Mouse (Mus musculus): ENCODE measurements around the gene Shc3. TPM values are rescaled to one million over a fixed set of nuclear protein-coding genes. Genes with fewer than 3 reads are reported as not detected.
A peak's percentile ranks its signal among the peaks of the same experiment; 100 is the strongest.

The Shc3 gene
- polyA plus RNA-seq, 1 experiment from 2014 or later: 7.2 TPM

DNA sequence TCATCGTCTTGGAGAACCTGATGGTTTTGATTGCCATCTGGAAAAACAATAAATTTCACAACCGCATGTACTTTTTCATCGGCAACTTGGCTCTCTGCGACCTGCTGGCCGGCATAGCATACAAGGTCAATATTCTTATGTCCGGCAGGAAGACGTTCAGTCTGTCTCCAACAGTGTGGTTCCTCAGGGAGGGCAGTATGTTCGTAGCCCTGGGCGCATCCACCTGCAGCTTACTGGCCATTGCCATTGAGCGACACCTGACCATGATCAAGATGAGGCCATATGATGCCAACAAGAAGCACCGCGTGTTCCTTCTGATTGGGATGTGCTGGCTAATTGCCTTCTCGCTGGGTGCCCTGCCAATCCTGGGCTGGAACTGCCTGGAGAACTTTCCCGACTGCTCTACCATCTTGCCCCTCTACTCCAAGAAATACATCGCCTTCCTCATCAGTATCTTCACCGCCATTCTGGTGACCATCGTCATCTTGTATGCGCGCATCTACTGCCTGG lies 150.2 kb downstream of the Shc3 start:
- H3K27ac ChIP-seq: no peak overlapping the region
- ATAC-seq (ENCODE audit: low FRiP score): peak; percentile 47

DNA sequence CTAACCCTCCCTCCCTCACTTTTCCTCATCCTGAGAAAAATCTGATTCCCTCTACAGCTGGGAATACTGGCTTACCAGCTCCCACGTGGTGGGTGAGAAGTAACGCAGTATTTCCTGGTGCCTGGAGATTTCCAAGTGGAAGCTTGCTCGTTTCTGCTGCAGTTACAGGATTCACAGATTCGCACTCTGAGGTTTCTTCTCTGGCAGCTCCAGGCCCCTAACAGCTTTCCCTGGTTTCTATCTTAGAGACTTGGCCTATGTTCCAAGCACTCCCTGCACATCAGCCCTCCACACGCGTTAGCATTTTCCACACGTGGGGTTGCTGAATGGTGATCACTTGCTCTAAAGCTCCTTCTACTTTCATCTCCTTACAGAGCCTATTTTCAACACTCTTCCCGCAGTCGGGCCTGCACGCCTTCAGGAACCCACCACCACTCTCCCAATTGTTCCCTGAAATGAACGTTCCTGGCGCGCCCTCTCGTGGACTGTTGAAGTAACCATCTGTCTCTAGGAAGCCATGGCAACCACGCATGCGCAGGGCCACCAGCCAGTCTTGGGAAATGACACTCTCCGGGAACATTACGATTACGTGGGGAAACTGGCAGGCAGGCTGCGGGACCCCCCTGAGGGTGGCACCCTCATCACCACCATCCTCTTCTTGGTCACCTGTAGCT lies 150.8 kb downstream of the Shc3 start:
- WGBS: 2% methylated on average over 20 of the region's 20 CpGs
- peak; percentile 87 for ATAC-seq (ENCODE audit: low FRiP score)

More for the DNA sequence above, 150.2 kb downstream of the Shc3 start:
- peaks cover 16% of the 10 kb centered on the region for H3K4me1 ChIP-seq (replicated peaks; ENCODE audit: control insufficient read depth, insufficient read depth, low read length)
- peak overlapping the region; percentile 40; the same call in 1 of the 2 replicates for H3K9ac ChIP-seq
- no peaks in the 10 kb centered on the region for H3K27me3 ChIP-seq (ENCODE audit: control insufficient read depth, insufficient read depth, low read length)
- peak overlapping the region; percentile 18; the same call in 1 of the 2 replicates for H3K4me3 ChIP-seq (replicated peaks; ENCODE audit: low read length)
- H3K9me3 ChIP-seq (ENCODE audit: control insufficient read depth, low read length): no peaks in the 10 kb centered on the region
- no peak for DNase-seq (ENCODE audit: low spot score)
- 75% methylated on average over 19 of the region's 19 CpGs for WGBS
- no peaks in the 10 kb centered on the region for H3K36me3 ChIP-seq (replicated peaks; ENCODE audit: control insufficient read depth, insufficient read depth)
- H3K4me2 ChIP-seq (replicated peaks): peak overlapping the region; percentile 45

DNA sequence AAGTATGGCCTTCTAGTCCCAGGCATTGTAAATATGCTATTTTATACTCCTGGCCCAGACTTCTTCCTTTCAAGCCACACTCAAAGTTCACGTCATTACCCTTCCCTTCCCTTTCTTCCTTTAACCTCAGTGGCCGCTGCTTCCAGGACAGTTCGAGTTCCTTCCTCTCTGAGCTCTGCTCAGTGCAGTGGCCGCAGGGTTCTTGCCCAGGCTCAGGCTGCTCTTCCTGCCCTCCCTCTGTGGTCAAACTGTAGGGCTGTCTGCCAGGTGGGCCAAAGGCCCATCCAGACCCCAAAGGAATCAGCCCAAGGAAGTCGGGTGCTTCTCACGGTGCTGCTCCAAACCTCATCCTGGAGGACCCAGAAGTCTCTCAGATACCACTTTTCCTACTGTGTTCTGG lies 151.4 kb downstream of the Shc3 start:
- Histone ChIP-seq H3K36me3 (replicated peaks; ENCODE audit: control insufficient read depth, insufficient read depth) (no peaks in the 10 kb centered on the region), H3K27ac (peak overlapping the region; percentile 77), H3K4me1 (replicated peaks; ENCODE audit: control insufficient read depth, insufficient read depth, low read length) (peaks cover 16% of the 10 kb centered on the region), H3K9me3 (ENCODE audit: control insufficient read depth, low read length) (no peaks in the 10 kb centered on the region), H3K4me3 (replicated peaks; ENCODE audit: low read length) (0 out of 2 replicates have a peak overlapping the region, but pooled peaks have one; percentile 0), H3K27me3 (ENCODE audit: control insufficient read depth, insufficient read depth, low read length) (no peaks in the 10 kb centered on the region), H3K4me2 (replicated peaks) (peak overlapping the region; percentile 45), H3K9ac (peak overlapping the region; percentile 48)
- ATAC-seq (ENCODE audit: low FRiP score): no peak
- 54% methylated on average over 6 of the region's 6 CpGs for WGBS
- DNase-seq (ENCODE audit: low spot score): no peak

More for the DNA sequence above, 150.8 kb downstream of the Shc3 start:
- Histone ChIP-seq H3K36me3 (replicated peaks; ENCODE audit: control insufficient read depth, insufficient read depth) (no peaks in the 10 kb centered on the region), H3K4me2 (replicated peaks) (peak overlapping the region; percentile 45), H3K4me3 (replicated peaks; ENCODE audit: low read length) (peak overlapping the region; percentile 18; the same call in 1 of the 2 replicates), H3K9me3 (ENCODE audit: control insufficient read depth, low read length) (no peaks in the 10 kb centered on the region), H3K27ac (peak overlapping the region; percentile 77), H3K4me1 (replicated peaks; ENCODE audit: control insufficient read depth, insufficient read depth, low read length) (peaks cover 16% of the 10 kb centered on the region), H3K27me3 (ENCODE audit: control insufficient read depth, insufficient read depth, low read length) (no peaks in the 10 kb centered on the region), H3K9ac (peak overlapping the region; percentile 48; the same call in 1 of the 2 replicates)
- peak; percentile 99 for DNase-seq (ENCODE audit: low spot score)

DNA sequence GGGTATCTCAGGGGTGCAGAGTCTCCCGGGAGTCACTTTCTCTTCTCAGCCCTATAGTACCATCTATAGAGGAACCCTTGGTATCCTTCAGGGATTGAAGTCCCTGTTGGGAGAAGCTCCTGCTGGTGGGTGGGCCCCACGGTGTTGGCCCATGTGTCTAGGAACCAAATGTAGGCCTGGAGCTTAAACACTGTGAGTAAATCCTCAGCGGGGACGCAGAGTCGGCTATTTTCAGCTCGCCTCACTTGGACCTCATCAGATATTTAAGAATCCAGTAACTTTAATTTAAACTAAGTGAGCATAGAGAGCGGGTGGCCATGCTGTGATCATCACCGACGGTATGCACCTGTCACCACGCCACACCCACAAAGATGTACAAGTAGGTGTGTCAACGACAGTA lies 152.5 kb downstream of the Shc3 start:
- WGBS: 92% methylated on average over 11 of the region's 11 CpGs

DNA sequence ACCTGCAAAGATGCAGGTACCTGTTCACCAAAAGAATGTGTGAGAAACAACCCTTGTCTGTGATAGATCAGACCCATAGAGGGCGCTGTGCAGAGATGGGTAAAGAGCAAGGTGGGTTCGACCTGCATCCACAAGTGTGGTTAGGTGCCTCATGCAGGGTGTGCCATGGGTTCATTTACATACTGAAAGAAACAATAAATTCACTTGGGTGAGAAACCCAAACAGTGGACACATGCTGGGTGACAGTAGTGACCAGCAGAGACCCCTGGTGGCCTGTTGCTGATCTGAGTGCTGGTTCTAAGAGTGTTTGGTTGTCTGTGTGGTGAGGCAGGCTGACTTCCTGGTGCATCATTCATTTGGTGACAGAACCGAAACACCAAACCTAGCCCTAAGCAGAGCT lies 155.8 kb downstream of the Shc3 start:
- ATAC-seq (ENCODE audit: low FRiP score): no peak
- H3K9me3 ChIP-seq (ENCODE audit: control insufficient read depth, low read length): no peaks in the 10 kb centered on the region
- H3K4me3 ChIP-seq (replicated peaks; ENCODE audit: low read length): no peak overlapping the region
- peaks cover 17% of the 10 kb centered on the region for H3K4me1 ChIP-seq (replicated peaks; ENCODE audit: control insufficient read depth, insufficient read depth, low read length)
- no peak overlapping the region for H3K9ac ChIP-seq
- 67% methylated on average over 3 of the region's 3 CpGs for WGBS
- H3K27me3 ChIP-seq (ENCODE audit: control insufficient read depth, insufficient read depth, low read length): peaks cover 5% of the 10 kb centered on the region; the same call in 1 of the 2 replicates
- no peaks in the 10 kb centered on the region for H3K36me3 ChIP-seq (replicated peaks; ENCODE audit: control insufficient read depth, insufficient read depth)
- H3K27ac ChIP-seq: no peak overlapping the region
- H3K4me2 ChIP-seq (replicated peaks): no peak overlapping the region
- no peak for DNase-seq (ENCODE audit: low spot score)

More for the DNA sequence above, 152.5 kb downstream of the Shc3 start:
- Histone ChIP-seq H3K27me3 (ENCODE audit: control insufficient read depth, insufficient read depth, low read length) (no peaks in the 10 kb centered on the region), H3K4me1 (replicated peaks; ENCODE audit: control insufficient read depth, insufficient read depth, low read length) (peaks cover 16% of the 10 kb centered on the region), H3K27ac (no peak overlapping the region), H3K4me3 (replicated peaks; ENCODE audit: low read length) (no peak overlapping the region), H3K9me3 (ENCODE audit: control insufficient read depth, low read length) (no peaks in the 10 kb centered on the region), H3K36me3 (replicated peaks; ENCODE audit: control insufficient read depth, insufficient read depth) (no peaks in the 10 kb centered on the region), H3K4me2 (replicated peaks) (no peak overlapping the region), H3K9ac (peak overlapping the region; percentile 48; the same call in 1 of the 2 replicates)
- DNase-seq (ENCODE audit: low spot score) (no peak), ATAC-seq (ENCODE audit: low FRiP score) (no peak)

DNA sequence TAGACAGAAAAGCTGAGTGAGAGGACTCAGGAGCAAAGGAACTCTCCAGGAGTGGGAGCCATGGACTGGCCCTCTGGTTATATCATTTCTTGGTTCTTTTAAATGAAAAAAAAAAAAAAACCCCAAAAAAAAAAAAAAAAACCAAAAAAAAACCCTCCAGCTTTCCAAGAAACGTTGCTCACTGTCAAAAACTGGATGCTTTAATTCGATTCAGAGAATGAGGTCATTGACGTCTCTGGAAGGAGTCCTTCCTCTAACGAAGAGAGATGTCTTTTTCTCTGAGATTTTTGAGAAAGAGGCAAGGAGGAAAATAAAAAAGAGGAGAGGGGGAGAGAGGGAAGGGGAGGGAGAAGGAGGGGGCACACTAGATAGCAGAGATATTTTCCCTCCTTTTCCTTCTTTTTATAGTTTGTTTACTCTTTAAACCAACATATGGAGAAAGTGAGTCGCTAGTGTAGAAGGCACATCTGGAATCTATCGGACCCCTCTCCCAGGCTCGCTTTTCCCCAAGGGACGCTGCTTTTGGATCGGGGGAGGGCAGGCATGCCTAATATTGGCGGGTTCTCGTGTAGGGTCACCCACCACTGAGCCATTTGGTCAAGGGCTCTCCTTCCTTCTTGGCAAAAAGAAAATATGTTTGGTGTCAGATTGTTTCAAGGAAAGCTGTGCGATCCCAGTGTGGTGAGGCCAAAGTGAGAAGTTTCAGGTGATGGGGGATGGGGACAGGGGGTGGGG lies 157.4 kb downstream of the Shc3 start:
- H3K27ac ChIP-seq: no peak overlapping the region
- no peak overlapping the region for H3K4me3 ChIP-seq (replicated peaks; ENCODE audit: low read length)
- peaks cover 11% of the 10 kb centered on the region; the same call in 1 of the 2 replicates for H3K4me1 ChIP-seq (replicated peaks; ENCODE audit: control insufficient read depth, insufficient read depth, low read length)
- H3K36me3 ChIP-seq (replicated peaks; ENCODE audit: control insufficient read depth, insufficient read depth): no peaks in the 10 kb centered on the region
- ATAC-seq (ENCODE audit: low FRiP score): no peak
- no peaks in the 10 kb centered on the region for H3K9me3 ChIP-seq (ENCODE audit: control insufficient read depth, low read length)
- peaks cover 12% of the 10 kb centered on the region; the same call in 1 of the 2 replicates for H3K27me3 ChIP-seq (ENCODE audit: control insufficient read depth, insufficient read depth, low read length)
- H3K4me2 ChIP-seq (replicated peaks): peak overlapping the region; percentile 27; the same call in 1 of the 2 replicates
- 56% methylated on average over 12 of the region's 12 CpGs for WGBS
- no peak overlapping the region for H3K9ac ChIP-seq
- no peak for DNase-seq (ENCODE audit: low spot score)

DNA sequence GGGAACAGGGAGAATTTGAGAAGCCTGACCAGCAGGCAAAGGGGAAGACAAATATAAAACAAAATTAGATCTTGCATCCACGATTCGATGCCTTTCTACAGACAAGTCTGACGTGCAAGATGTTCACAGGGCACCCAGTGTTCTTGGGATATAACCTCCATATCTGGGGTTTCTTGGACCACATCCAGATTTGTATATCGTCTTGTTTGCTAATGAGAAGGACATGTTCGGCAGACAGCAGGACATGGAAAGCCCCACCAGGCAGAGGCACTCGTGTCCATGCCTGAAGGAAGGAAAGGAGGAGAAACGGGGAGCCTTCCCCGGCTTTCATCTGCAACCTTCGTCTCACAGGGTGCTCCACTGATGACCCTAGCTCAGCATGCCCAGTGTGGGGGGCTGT lies 158.0 kb downstream of the Shc3 start:
- no peak for ATAC-seq (ENCODE audit: low FRiP score)
- no peak overlapping the region for H3K4me3 ChIP-seq (replicated peaks; ENCODE audit: low read length)
- H3K27ac ChIP-seq: no peak overlapping the region
- no peaks in the 10 kb centered on the region for H3K9me3 ChIP-seq (ENCODE audit: control insufficient read depth, low read length)
- no peak overlapping the region for H3K9ac ChIP-seq
- H3K4me2 ChIP-seq (replicated peaks): peak overlapping the region; percentile 27; the same call in 1 of the 2 replicates
- H3K27me3 ChIP-seq (ENCODE audit: control insufficient read depth, insufficient read depth, low read length): peaks cover 12% of the 10 kb centered on the region; the same call in 1 of the 2 replicates
- WGBS: 73% methylated on average over 9 of the region's 9 CpGs
- no peak for DNase-seq (ENCODE audit: low spot score)
- no peaks in the 10 kb centered on the region for H3K36me3 ChIP-seq (replicated peaks; ENCODE audit: control insufficient read depth, insufficient read depth)
- peaks cover 11% of the 10 kb centered on the region; the same call in 1 of the 2 replicates for H3K4me1 ChIP-seq (replicated peaks; ENCODE audit: control insufficient read depth, insufficient read depth, low read length)

DNA sequence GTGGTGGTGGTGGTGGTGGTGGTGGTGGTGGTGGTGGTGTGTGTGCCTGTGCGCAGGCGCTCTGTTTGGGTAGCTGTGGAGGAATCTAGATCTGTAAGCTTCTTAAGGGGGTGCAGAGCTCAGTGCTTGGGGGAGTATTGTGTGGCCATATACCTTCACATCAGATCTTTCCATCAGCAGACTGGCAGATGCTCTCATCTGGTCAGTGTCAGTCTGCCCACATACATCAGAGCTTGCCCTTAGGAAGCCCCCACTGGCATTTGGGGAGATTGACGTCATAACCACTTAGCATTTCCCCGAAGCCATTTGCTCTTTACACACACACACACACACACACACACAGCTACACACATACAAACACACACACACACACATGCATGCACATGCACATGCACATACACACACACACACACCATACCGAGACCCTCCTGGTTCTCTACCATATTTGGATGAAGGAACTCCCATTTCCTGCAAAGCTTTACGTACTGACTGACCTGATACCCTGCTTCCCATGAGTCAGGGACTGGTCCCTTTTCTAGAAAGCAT lies 159.2 kb downstream of the Shc3 start:
- DNase-seq (ENCODE audit: low spot score): no peak
- Histone ChIP-seq H3K4me3 (replicated peaks; ENCODE audit: low read length) (0 out of 2 replicates have a peak overlapping the region, but pooled peaks have one; percentile 2), H3K27ac (no peak overlapping the region), H3K4me2 (replicated peaks) (peak overlapping the region; percentile 27), H3K4me1 (replicated peaks; ENCODE audit: control insufficient read depth, insufficient read depth, low read length) (peaks cover 11% of the 10 kb centered on the region; the same call in 1 of the 2 replicates), H3K27me3 (ENCODE audit: control insufficient read depth, insufficient read depth, low read length) (peaks cover 12% of the 10 kb centered on the region; the same call in 1 of the 2 replicates), H3K9ac (no peak overlapping the region), H3K9me3 (ENCODE audit: control insufficient read depth, low read length) (no peaks in the 10 kb centered on the region), H3K36me3 (replicated peaks; ENCODE audit: control insufficient read depth, insufficient read depth) (no peaks in the 10 kb centered on the region)
- WGBS: 89% methylated on average over 6 of the region's 6 CpGs
- ATAC-seq (ENCODE audit: low FRiP score): no peak

All from hindbrain, embryonic 14.5 days (tissue).